Mouse (Mus musculus) kidney, adult 2 months (tissue): ENCODE results near the gene Gnaq.

ENCODE experiments used
- CTCF ChIP-seq: fragments of 200-500 bp; conservative IDR thresholded peaks from 2 replicates; pipeline ENCODE4 v1.5.1; 2011; ENCODE audit warnings: low read depth, mild to moderate bottlenecking, control low read depth, low read length, moderate library complexity, mixed read lengths; ENCODE audit not compliant: insufficient read depth, insufficient read length
- POLR2A ChIP-seq: fragments of 200-500 bp; IDR thresholded peaks from one replicate; pipeline ENCODE4 v1.6.1; 2011; ENCODE audit warnings: low read depth, low read length, control low read depth

- no peak for TF ChIP-seq CTCF
- no peak for TF ChIP-seq POLR2A
Measured at GRCm38 (mm10) chr19:16328074-16328850, 195.6 kb downstream of the Gnaq start.
